Comparison of ENCODE assay signal across 17 mouse cellular contexts in the genomic region with DNA sequence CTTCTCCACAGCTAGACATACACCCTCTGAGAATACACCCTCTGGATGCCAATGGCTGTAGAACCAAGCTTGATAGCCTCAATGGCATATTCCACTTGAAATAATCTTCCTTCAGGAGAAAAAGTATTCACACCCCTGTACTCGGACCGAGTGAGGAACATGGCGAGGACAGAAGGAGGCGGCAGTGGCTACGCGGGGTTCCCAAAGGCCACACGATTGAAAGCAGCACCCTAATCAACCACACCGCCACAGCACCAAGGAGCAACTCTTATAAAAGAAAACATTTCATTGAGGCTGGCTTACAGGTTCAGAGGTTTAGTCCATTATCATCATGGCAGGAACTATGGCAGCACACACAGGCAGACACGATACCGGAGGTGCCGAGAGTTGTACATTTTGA. TPM values are rescaled to one million over a fixed set of nuclear protein-coding genes. Genes with fewer than 3 reads are reported as not detected.
ATAC-seq lines count a peak whose summit lies in the region.
"Had no signal": no experiment of that assay in that cellular context is flagged by ENCODE, and none has a peak within 500 bp of the region (broad histone marks: within the 10 kb centered on the region; RNA-seq: fewer than 3 reads in every experiment).

No protein-coding gene starts in this region.

- peak; percentile 43 for ATAC-seq in activated CD4-positive, CD25-positive, alpha-beta regulatory T cell, adult 4 months
- ATAC-seq in erythroblast, adult 5-6 weeks (replicated peaks; ENCODE audit: low FRiP score, poor library complexity, severe bottlenecking): peak; percentile 63; the same call in 1 of the 2 replicates
- ATAC-seq in granulocyte monocyte progenitor cell, adult 5-6 weeks (replicated peaks; ENCODE audit: poor library complexity, severe bottlenecking): peak; percentile 68; the same call in 1 of the 2 replicates
- 0 out of 2 replicates have a peak, but pooled peaks have one; percentile 57 for ATAC-seq in megakaryocyte progenitor cell, adult 5-6 weeks (replicated peaks; ENCODE audit: poor library complexity)
- 0 out of 2 replicates have a peak, but pooled peaks have one; percentile 43 for ATAC-seq in neutrophil, adult 5-6 weeks (ENCODE audit: extremely low read depth, insufficient number of reproducible peaks, low FRiP score, poor library complexity, severe bottlenecking)

RNA-seq across cellular contexts. Expression of gene Il22ra1, which starts 11.5 kb away (rescaled TPM):
- not detected for polyA plus RNA-seq in activated CD4-positive, CD25-positive, alpha-beta regulatory T cell, adult 4 months (2017; shearing (Covaris generic))
- total RNA-seq in erythroblast, adult 5-6 weeks (2015; ENCODE audit: low replicate concordance): not detected in 2 replicates
- total RNA-seq in erythroblast, adult 5-6 weeks (2017; ENCODE audit: low replicate concordance): not detected in 2 replicates
- not detected in 2 replicates for total RNA-seq in granulocyte monocyte progenitor cell, adult 5-6 weeks (2014; fragmentation: Nextera tagmentation)
- not detected in 2 replicates for total RNA-seq in granulocyte monocyte progenitor cell, adult 5-6 weeks (2017)
- not detected in 2 replicates for total RNA-seq in megakaryocyte progenitor cell, adult 5-6 weeks (2015)
- not detected in 2 replicates for total RNA-seq in megakaryocyte progenitor cell, adult 5-6 weeks (2017)
- total RNA-seq in neutrophil, adult 5-6 weeks (2017): not detected in 2 replicates
- total RNA-seq: CH12.LX had no signal
- polyA plus RNA-seq: CD4-positive, CD25-positive, alpha-beta regulatory T cell, adult 4 months; cortical plate, adult 2 months; embryonic facial prominence, embryonic 12.5 days; forebrain, embryonic 11.5 days; forebrain, embryonic 13.5 days; forebrain, embryonic 15.5 days; forebrain, postnatal 0 days; G1E; Patski had no signal

RNA-seq across cellular contexts. Expression of gene Ifnlr1, which starts 30.4 kb away (rescaled TPM):
- polyA plus RNA-seq in activated CD4-positive, CD25-positive, alpha-beta regulatory T cell, adult 4 months (2017; shearing (Covaris generic)): under 1 TPM in 1 of 2 experiments, not detected in 1; 0.08 TPM
- 2.7 and 3.8 TPM in 2 replicates for total RNA-seq in erythroblast, adult 5-6 weeks (2015; ENCODE audit: low replicate concordance)
- 1.4 and 1.7 TPM in 2 replicates for total RNA-seq in erythroblast, adult 5-6 weeks (2017; ENCODE audit: low replicate concordance)
- not detected in 2 replicates for total RNA-seq in granulocyte monocyte progenitor cell, adult 5-6 weeks (2014; fragmentation: Nextera tagmentation)
- 0.17 and 0.52 TPM in 2 replicates for total RNA-seq in granulocyte monocyte progenitor cell, adult 5-6 weeks (2017)
- 0.68 and 1.6 TPM in 2 replicates for total RNA-seq in megakaryocyte progenitor cell, adult 5-6 weeks (2015)
- 0.30 and 0.46 TPM in 2 replicates for total RNA-seq in megakaryocyte progenitor cell, adult 5-6 weeks (2017)
- 5.9 and 6.0 TPM in 2 replicates for total RNA-seq in neutrophil, adult 5-6 weeks (2017)
- polyA plus RNA-seq: CD4-positive, CD25-positive, alpha-beta regulatory T cell, adult 4 months; erythroblast, embryonic 14.5 days; G1E had no signal

RNA-seq across cellular contexts. Expression of gene Myom3, which starts 43.1 kb away (rescaled TPM):
- polyA plus RNA-seq in activated CD4-positive, CD25-positive, alpha-beta regulatory T cell, adult 4 months (2017; shearing (Covaris generic)): not detected
- total RNA-seq in erythroblast, adult 5-6 weeks (2015; ENCODE audit: low replicate concordance): not detected in 2 replicates
- total RNA-seq in erythroblast, adult 5-6 weeks (2017; ENCODE audit: low replicate concordance): 0.51 TPM in 1 of 2 replicates, not detected in the other
- not detected in 2 replicates for total RNA-seq in granulocyte monocyte progenitor cell, adult 5-6 weeks (2014; fragmentation: Nextera tagmentation)
- total RNA-seq in granulocyte monocyte progenitor cell, adult 5-6 weeks (2017): not detected in 2 replicates
- not detected in 2 replicates for total RNA-seq in megakaryocyte progenitor cell, adult 5-6 weeks (2015)
- total RNA-seq in megakaryocyte progenitor cell, adult 5-6 weeks (2017): not detected in 2 replicates
- total RNA-seq in neutrophil, adult 5-6 weeks (2017): 0.12 TPM in 1 of 2 replicates, not detected in the other
- polyA plus RNA-seq: CD4-positive, CD25-positive, alpha-beta regulatory T cell, adult 4 months; embryonic facial prominence, embryonic 10.5 days; erythroblast, embryonic 14.5 days; forebrain, embryonic 11.5 days; G1E had no signal

Comparison
In these comparisons a context has a peak if more than half of its experiments do, and no peak if none do; other contexts are left out.
1. Peak in every context shown above with its lines: ATAC-seq.